Comparison of ENCODE assay signal across 12 mouse cellular contexts in genomic region chr14:75052451-75052850, GRCm38 (mm10). TPM values are rescaled to one million over a fixed set of nuclear protein-coding genes. Genes with fewer than 3 reads are reported as not detected.
DNase-seq lines count a peak whose midpoint lies in the region; TF ChIP-seq lines count a peak whose summit lies in the region.
"Had no signal": no experiment of that assay in that cellular context is flagged by ENCODE, and none has a peak within 500 bp of the region (broad histone marks: within the 10 kb centered on the region; RNA-seq: fewer than 3 reads in every experiment).

No protein-coding gene starts in this region.

- H3K27ac ChIP-seq in layer of hippocampus, adult 2 months, result no peak overlapping the region
- H3K27ac ChIP-seq: forebrain, embryonic 10.5 days; lung, embryonic 15.5 days had no signal

- peak; percentile 60 for TF ChIP-seq CTCF in layer of hippocampus, adult 2 months (conservative IDR thresholded peaks at IDR 0.05)

- DNase-seq in layer of hippocampus, adult 2 months (ENCODE audit: low spot score in 2 of 2), result no peak
- DNase-seq in layer of hippocampus, postnatal 36 days, result no peak
- peak; percentile 26 for DNase-seq in 3T3-L1 (ENCODE audit: low read depth, low spot score)
- peak; percentile 30 for DNase-seq in CD4-positive helper T cell, adult 2 months (ENCODE audit: low read depth, low spot score)
- peak; percentile 18 for DNase-seq in embryo, embryonic 11 days
- DNase-seq in adipocyte (ENCODE audit: low spot score), result no peak
- DNase-seq in Muller cell, postnatal 12 days (ENCODE audit: inconsistent ontology term), result no peak
- DNase-seq: gastrocnemius, postnatal 14 days; heart, postnatal 10 days; kidney, adult 9 months had no signal

- H3K4me3 ChIP-seq in layer of hippocampus, adult 2 months, result no peak overlapping the region
- H3K4me3 ChIP-seq: forebrain, embryonic 10.5 days; lung, embryonic 15.5 days had no signal

RNA-seq across cellular contexts. Expression of gene Rubcnl, which starts 36.6 kb away (rescaled TPM):
- total RNA-seq in layer of hippocampus, adult 2 months (2021), result 1 to 10 TPM; 1.4 TPM
- total RNA-seq in layer of hippocampus, postnatal 36 days (2021), result 1 to 10 TPM in 1 of 2 experiments, under 1 TPM in 1; 0.85 to 1.3 TPM

Comparison
In these comparisons a context has a peak if more than half of its experiments do, and no peak if none do; other contexts are left out.
1. DNase-seq: peak in 3T3-L1 (single experiment), CD4-positive helper T cell, adult 2 months (single experiment) and embryo, embryonic 11 days (single experiment); none in layer of hippocampus, adult 2 months (0 of 2), layer of hippocampus, postnatal 36 days (0 of 2), adipocyte (single experiment) and Muller cell, postnatal 12 days (single experiment).